Mouse (Mus musculus): Measurements from ENCODE around the gene Gm44805.

DNA sequence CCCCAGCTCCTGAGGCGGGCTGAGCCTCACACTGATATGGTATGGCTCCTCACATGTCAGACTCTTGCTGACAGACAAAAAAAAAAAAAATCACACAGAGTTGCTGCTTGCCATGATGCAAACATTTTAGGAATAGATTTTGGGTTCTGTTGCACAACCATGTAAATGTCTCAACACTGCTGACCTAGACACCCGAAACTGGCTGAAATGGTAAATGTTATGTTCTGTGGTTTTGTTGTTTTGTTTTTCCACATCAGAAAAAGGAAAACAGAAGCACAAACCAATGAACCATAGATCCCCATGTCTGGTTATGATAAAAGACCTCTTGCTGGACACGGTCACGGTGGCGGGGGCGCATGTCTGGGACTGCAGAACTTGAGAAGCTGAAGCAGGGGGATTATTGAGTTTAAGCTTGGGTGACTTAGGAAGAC lies 2.6 kb upstream of the Gm44805 start:
- TF ChIP-seq POLR2A (IDR thresholded peaks at IDR 0.05; ENCODE audit: insufficient read length, low read depth) (no peak), MAX (IDR thresholded peaks at IDR 0.05; ENCODE audit: low read depth) (no peak), E2F4 (IDR thresholded peaks at IDR 0.05; ENCODE audit: insufficient read depth) (no peak), MYOG (IDR thresholded peaks at IDR 0.05; ENCODE audit: control insufficient read depth in 1 of 3, insufficient read depth in 1 of 3, insufficient read length in 2 of 3, low read depth in 2 of 3) (no peak), TCF12 (IDR thresholded peaks at IDR 0.05; ENCODE audit: insufficient read depth, poor library complexity, severe bottlenecking) (no peak), REST (IDR thresholded peaks at IDR 0.05; ENCODE audit: insufficient read depth, insufficient read length) (no peak), SRF (IDR thresholded peaks at IDR 0.05; ENCODE audit: control insufficient read depth, insufficient read length, low read depth) (no peak), TCF3 (IDR thresholded peaks at IDR 0.05; ENCODE audit: insufficient read length, low read depth) (no peak), MYOD1 (IDR thresholded peaks at IDR 0.05; ENCODE audit: control insufficient read depth in 1 of 3, insufficient read length in 2 of 3, low read depth in 2 of 3) (no peak)
